Mouse (Mus musculus) adrenal gland, postnatal 14 days (tissue): ENCODE measurements around the gene Kcnk13. TPM values are rescaled to one million over a fixed set of nuclear protein-coding genes. Genes with fewer than 3 reads are reported as not detected.

ENCODE experiments used
- DNase-seq: peaks from one replicate; pipeline ENCODE4 v3.0.0; 2021; ENCODE audit warnings: mixed read lengths
- total RNA-seq: library from RNA; stranded (reverse); gene quantifications from 2 replicates; pipeline ENCODE4 v1.2.3, GENCODE M21; 2021

Gene Kcnk13
- total RNA-seq, 1 experiment from 2014 or later: 1.0 TPM

DNA sequence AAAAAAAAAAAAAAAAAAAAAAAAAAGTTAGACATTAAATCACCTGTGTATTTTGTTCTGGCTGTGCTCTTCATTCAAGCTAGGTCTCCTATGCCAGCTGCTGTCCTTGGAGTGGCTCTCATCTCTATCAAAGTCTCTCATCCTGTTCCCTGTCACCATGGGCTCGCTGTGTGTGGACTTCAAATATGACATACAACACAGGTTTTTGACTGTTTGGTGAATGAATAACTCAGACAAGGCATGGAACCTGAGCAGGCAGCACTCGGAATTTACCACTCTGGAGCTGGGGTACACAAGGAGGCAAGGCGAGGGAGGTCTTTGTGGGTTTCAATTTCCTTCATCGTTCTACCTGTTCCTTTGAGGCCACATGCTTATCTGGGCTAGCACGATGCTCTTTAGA, 50.8 kb downstream of the Kcnk13 start:
- no peak for DNase-seq

DNA sequence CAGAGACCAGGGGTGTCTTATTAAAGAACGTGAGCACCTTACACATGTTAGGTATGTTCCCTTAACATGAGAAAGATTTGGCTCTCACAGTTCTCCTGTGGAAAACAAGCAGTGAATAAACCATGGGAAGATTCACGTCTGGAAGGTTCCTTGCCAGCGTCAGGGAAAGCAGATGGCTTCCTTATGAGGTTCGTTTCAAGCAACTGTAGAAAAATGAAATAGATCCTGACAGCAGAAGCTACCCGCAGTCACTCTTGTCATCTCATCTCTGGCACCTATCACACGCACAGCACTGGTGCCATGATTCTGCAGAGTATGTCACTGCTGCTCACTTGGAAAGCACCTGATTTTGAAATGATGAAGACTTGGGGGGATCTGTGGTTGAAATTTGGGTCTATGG, 53.4 kb downstream of the Kcnk13 start:
- DNase-seq: no peak

- DNase-seq: no peak
Observed at GRCm38 (mm10) chr12:100022490-100022889, 58.2 kb downstream of the Kcnk13 start.

- DNase-seq: peak; percentile 51
Observed at GRCm38 (mm10) chr12:100023821-100024365, 59.6 kb downstream of the Kcnk13 start.

- DNase-seq: no peak
Observed at GRCm38 (mm10) chr12:100025675-100026074, 61.4 kb downstream of the Kcnk13 start.

DNA sequence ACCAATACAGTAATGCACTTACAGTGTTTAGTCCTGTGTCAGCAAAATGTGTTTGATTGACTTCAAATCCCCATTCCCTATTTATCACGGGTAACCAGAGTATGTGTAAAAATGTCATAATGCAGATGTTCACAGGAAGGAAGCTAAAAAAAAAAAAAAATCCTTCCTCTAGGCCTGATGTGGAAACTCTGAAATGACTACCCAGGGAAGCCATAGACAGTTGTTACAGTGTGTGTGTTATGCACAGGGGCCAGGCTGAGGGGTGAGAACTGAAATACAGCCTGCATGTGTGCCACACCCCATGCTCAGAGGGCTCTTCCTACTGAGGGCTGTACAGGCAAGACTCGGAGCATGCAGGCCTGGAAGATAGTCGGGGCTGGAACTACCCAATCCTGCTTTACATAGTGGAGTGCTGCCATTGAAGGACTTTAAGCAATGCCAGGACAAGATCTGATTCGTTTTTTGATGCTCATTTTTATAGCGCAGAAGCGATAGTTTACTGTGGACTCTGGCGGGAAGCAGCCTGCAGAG, 62.5 kb downstream of the Kcnk13 start:
- no peak for DNase-seq

DNA sequence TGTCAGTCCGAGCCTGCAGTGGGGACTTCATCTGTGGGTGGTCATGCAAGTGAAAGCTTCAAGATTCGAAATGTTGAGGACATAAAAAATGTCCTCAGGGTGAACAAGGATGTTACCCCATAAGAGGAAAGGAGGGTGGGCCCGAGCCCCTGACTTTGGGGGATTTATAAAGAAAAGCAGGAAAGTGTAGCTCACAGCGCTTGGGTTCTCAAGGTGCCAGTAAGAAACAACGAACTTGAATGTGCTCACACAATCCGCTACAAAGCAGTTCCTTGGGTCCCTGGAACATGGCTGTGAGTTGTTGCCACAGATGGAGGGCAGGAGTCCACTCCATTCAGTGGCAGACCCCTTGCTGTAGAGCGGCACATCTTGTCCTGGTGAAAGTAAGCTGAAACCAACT, 63.0 kb downstream of the Kcnk13 start:
- DNase-seq: no peak

DNA sequence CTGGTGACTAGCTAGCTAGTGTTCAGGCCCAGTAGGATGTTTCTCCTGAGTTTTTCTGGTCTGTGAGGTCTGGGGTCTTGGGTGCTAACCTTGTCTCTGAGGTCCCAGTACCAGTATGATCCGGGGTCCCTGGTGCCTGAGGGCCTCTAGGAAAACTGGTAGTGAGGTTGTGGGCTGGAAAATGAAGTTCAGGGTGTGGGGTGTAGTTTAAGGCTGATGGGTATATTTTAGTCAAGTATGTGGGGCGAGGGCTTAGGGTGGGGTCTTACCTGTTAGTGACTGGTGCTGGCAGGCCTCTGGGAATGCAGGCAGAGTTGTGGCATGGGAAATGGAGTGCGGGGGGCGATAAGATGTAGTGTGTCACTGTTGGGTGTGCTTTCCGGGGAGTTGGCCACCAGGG, 67.4 kb downstream of the Kcnk13 start:
- no peak for DNase-seq

DNA sequence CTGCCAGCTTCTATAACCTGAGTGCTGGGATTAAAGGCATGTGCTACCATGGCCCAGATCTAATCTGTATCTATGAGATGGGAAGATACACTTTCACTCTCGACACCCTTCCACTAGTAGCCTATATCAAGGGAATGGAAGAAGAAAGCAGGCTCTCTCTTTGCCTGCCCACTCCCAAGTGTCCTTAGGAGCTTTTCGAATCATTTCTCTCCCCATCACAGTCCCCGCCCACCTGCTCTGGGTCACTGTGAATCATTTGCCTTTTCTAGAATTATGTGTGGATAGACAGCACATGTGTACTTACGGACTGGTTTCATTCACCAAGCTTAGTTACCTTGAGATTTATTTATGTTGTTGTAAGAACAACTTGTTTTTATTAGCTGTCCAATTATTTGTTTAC, 68.2 kb downstream of the Kcnk13 start:
- no peak for DNase-seq

DNA sequence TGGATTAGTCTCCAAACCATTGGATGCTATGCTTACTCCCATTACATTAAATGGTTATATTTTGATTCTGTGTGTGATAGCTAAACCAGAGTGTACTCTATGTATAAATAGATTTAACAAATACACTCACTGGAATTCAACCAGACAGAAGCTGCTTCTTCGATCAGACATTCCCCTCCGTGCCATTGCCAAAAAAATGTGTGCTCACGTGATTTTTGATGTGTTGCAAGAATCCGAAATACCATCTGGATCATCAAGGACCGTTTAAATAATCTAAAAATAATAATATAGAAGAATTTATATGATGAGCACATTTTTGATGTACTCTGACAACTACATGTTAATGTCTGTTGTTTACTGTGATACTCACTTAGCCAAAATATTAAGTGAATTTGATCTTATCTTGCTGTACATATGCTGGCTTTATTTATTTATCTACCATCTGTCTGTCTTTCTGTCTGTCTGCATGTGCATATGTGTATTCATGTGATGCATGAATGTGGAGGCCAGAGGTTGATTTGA, 74.5 kb downstream of the Kcnk13 start:
- no peak for DNase-seq

DNA sequence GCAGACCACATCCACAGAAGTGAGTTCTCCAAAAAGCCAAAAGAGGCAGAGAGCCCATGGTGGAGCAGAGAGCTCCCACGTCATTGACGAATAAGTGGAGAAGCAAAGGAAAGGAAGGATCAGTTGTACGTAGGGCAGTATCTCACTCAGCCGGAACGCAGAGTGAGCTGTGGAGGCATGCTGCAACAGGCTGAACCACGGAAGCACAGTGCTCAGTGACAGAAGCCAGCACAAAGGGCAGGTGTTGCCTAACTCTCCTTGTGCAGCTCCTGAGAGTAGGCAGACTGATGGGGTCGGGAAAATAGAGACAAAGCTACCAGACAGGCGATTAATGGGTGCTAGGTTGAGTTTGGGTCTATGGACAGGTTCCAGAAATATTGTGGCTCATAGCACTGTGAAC, 77.8 kb downstream of the Kcnk13 start:
- no peak for DNase-seq

- DNase-seq: no peak
Observed at GRCm38 (mm10) chr12:100044704-100045103, 80.4 kb downstream of the Kcnk13 start.

DNA sequence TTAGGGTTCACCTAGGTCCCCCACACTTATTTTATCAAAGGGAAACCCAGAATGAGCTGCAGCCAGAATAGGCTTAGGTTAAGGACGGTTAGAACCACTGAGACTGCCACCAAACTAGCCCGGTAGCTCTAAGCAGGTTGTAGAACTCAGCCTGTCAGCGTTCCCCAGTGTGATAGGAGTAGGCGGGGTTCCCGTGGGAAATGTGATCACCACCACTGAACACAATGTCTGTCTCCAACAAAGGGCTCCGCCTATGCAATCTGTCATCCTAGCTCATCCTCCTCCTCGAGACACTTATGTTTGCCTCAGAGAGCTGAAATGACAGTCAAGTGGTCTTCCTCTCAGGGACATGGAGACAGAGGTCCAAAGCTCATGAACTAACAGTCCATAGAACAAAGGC, 86.3 kb downstream of the Kcnk13 start:
- DNase-seq: no peak

- DNase-seq: no peak
Observed at GRCm38 (mm10) chr12:100053617-100054016, 89.3 kb downstream of the Kcnk13 start.

- no peak for DNase-seq
Observed at GRCm38 (mm10) chr12:100061071-100061470, 96.8 kb downstream of the Kcnk13 start.

DNA sequence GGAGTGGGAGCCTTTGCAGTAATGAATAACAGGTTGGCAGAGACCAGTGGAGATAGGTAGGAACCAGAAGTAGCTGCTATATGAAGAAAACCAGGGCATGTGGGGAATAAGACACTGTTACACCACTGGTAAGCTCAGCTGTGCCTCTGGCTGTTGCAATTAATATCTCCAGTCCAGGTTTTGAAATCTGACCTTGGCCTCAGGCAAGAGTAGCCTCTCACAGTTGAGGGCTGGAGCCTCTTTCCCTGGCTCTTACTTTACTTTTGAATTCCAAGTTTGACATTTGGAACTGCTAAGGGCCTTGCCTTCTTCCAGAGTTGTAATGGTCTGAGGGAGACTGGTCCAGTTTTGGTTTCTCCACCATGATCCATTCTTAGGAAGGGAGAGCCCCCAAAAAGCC, 97.5 kb downstream of the Kcnk13 start:
- DNase-seq: peak; percentile 49

- no peak for DNase-seq
Observed at GRCm38 (mm10) chr12:100062584-100062983, 98.3 kb downstream of the Kcnk13 start.

DNA sequence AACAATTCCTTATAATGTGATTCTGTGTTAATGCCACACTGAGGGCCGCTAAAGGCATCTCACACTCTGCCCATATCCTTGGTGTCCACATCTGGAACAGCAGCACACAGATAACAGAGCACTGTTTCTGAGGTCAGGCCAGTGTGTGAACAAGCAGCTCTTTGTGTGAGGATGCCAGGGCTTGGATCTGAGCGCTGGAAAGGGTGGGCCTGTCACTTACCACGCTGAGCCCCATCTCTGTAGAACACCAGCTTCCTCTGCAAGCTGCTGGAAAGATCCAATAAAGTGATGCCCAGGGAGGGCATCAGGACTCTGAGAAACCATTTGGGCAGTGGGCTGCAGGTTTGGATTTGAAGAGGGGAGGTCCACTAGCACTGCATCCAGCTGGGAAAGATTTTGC, 100.8 kb downstream of the Kcnk13 start:
- DNase-seq: no peak

- DNase-seq: no peak
Observed at GRCm38 (mm10) chr12:100067477-100067876, 103.2 kb downstream of the Kcnk13 start.

GRCm38 (mm10) chr12:100073201-100073672, 108.9 kb downstream of the Kcnk13 start:
- DNase-seq: no peak

DNA sequence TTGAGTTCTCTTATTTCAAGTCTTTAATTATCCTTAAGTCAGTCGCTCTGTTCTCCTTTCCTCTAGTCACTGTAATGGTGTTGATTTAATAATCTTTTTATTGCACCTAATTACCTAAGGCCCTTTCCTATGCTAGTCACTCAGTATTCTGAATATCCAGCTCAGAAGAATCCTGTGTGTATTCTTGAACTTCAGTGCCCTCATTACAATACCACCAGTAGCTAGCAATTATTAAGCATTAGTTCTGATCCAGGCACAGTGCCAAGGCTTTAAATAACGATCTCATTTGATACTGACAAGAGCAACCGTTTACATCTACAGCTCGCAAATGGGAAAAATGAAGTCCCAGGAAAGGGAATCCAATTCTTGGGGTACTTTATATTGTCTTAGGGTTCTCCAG, 111.4 kb downstream of the Kcnk13 start:
- DNase-seq: no peak

DNA sequence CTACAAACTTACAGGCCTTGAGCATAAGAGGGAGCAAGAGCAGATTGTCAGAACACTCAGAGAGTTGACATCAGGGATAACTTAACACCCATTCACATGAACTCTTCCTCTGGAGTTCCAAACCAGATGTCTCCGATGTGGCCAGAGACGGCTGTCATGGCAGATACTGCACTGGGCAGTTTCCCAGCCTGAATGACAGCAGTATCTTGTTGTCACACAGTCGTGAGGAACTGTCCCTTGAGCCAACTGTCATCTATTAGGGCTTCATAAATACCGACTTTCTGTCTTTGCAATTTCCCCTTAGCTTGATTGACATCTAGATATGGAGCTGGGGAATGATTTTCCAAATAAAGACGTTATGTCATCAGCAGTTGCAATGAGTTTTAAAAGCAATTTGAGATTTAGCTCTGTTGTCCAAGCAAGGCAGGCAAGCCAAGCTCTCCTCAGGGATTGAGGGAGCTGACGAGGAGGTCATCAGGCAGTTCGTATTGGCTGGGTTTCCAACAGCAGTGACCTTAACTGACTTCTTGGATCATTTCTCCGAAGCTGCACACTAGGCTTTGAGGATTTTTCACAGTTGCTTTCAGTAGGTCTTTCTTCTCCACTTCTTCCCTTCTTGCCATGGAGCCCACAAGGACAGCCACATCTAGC, 115.5 kb downstream of the Kcnk13 start:
- DNase-seq: peak; percentile 51

- peak; percentile 18 for DNase-seq
Observed at GRCm38 (mm10) chr12:100088026-100088425, 123.7 kb downstream of the Kcnk13 start.

DNA sequence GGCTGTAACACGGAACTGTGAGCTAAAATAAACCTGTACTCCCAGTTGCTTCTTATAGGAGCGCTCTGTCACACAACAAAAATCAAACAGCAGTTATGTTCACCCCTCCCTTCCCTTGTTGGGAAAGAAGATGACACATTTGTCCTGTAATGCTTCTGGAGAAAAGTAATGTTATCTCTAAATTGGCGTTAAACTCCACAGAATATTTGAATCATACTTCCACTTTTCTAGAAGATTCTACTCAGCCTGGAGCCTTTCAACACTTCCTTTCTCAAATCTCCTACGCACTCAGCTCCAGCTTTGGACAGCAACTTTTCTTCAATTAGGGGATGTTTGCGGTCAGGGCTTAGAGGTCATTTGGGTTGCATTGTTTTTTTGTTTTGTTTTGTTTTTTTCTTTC, 125.0 kb downstream of the Kcnk13 start:
- no peak for DNase-seq
